Mouse (Mus musculus): ENCODE measurements at regions not wholly inside any gene's neighbourhood (a gene's known extent, or its start where the extent isn't known, plus 50 kb on each side); places are given as distances from the start of the nearest gene placed in this dataset.

- Histone ChIP-seq H3K36me3 (replicated peaks; ENCODE audit: control insufficient read depth, insufficient read depth, low read length) (no peaks in the 10 kb centered on the region), H3K9me3 (replicated peaks; ENCODE audit: control insufficient read depth, low read length) (no peaks in the 10 kb centered on the region), H3K27me3 (ENCODE audit: control insufficient read depth, insufficient read depth, low read length) (no peaks in the 10 kb centered on the region), H3K4me3 (ENCODE audit: low read depth, low read length) (no peak overlapping the region), H3K9ac (replicated peaks; ENCODE audit: low read depth, low read length) (no peak overlapping the region), H3K4me1 (ENCODE audit: control insufficient read depth, insufficient read depth) (0 out of 2 replicates have a peak, but pooled peaks cover 10% of the 10 kb centered on the region), H3K4me2 (ENCODE audit: low read depth, low read length) (no peak overlapping the region), H3K27ac (ENCODE audit: low read depth) (no peak overlapping the region)
- no peak for TF ChIP-seq EP300 (IDR thresholded peaks at IDR 0.05; ENCODE audit: low read depth)
- TF ChIP-seq CTCF (IDR thresholded peaks at IDR 0.05; ENCODE audit: low read depth): no peak
- ATAC-seq (ENCODE audit: insufficient read depth, low read depth) (no peak), DNase-seq (ENCODE audit: low spot score) (no peak)
- whole genome bisulfite sequencing: 52% methylated on average over 16 of the region's 16 CpGs
Measured at GRCm38 (mm10) chr14:86489044-86489816, 651.8 kb downstream of the Diaph3 start.

- TF ChIP-seq EP300 (IDR thresholded peaks at IDR 0.05; ENCODE audit: low read depth) (no peak), CTCF (IDR thresholded peaks at IDR 0.05; ENCODE audit: low read depth) (no peak)
Measured at GRCm38 (mm10) chr14:86487285-86487897, 653.6 kb downstream of the Diaph3 start.

GRCm38 (mm10) chr14:86484247-86484646, 656.8 kb downstream of the Diaph3 start:
- H3K36me3 ChIP-seq (replicated peaks; ENCODE audit: control insufficient read depth, insufficient read depth, low read length): no peaks in the 10 kb centered on the region
- TF ChIP-seq CTCF (IDR thresholded peaks at IDR 0.05; ENCODE audit: low read depth) (no peak), EP300 (IDR thresholded peaks at IDR 0.05; ENCODE audit: low read depth) (no peak)
- no peak overlapping the region for H3K4me2 ChIP-seq (ENCODE audit: low read depth, low read length)
- 51% methylated on average over 5 of the region's 5 CpGs for whole genome bisulfite sequencing
- no peaks in the 10 kb centered on the region for H3K9me3 ChIP-seq (replicated peaks; ENCODE audit: control insufficient read depth, low read length)
- no peak for ATAC-seq (ENCODE audit: insufficient read depth, low read depth)
- H3K27me3 ChIP-seq (ENCODE audit: control insufficient read depth, insufficient read depth, low read length): no peaks in the 10 kb centered on the region
- H3K4me3 ChIP-seq (ENCODE audit: low read depth, low read length): no peak overlapping the region
- H3K4me1 ChIP-seq (ENCODE audit: control insufficient read depth, insufficient read depth): 0 out of 2 replicates have a peak, but pooled peaks cover 6% of the 10 kb centered on the region
- no peak for DNase-seq (ENCODE audit: low spot score)
- no peak overlapping the region for H3K27ac ChIP-seq (ENCODE audit: low read depth)
- no peak overlapping the region for H3K9ac ChIP-seq (replicated peaks; ENCODE audit: low read depth, low read length)

More at GRCm38 (mm10) chr14:86487285-86487897, 653.6 kb downstream of the Diaph3 start:
- WGBS: 68% methylated on average over 8 of the region's 8 CpGs
- Histone ChIP-seq H3K36me3 (replicated peaks; ENCODE audit: control insufficient read depth, insufficient read depth, low read length) (no peaks in the 10 kb centered on the region), H3K9me3 (replicated peaks; ENCODE audit: control insufficient read depth, low read length) (no peaks in the 10 kb centered on the region), H3K4me3 (ENCODE audit: low read depth, low read length) (no peak overlapping the region), H3K27ac (ENCODE audit: low read depth) (no peak overlapping the region), H3K9ac (replicated peaks; ENCODE audit: low read depth, low read length) (no peak overlapping the region), H3K27me3 (ENCODE audit: control insufficient read depth, insufficient read depth, low read length) (no peaks in the 10 kb centered on the region), H3K4me2 (ENCODE audit: low read depth, low read length) (no peak overlapping the region), H3K4me1 (ENCODE audit: control insufficient read depth, insufficient read depth) (0 out of 2 replicates have a peak, but pooled peaks cover 13% of the 10 kb centered on the region)
- ATAC-seq (ENCODE audit: insufficient read depth, low read depth) (no peak), DNase-seq (ENCODE audit: low spot score) (no peak)

GRCm38 (mm10) chr14:86473604-86474003, 667.4 kb downstream of the Diaph3 start:
- Histone ChIP-seq H3K4me3 (ENCODE audit: low read depth, low read length) (no peak overlapping the region), H3K27me3 (ENCODE audit: control insufficient read depth, insufficient read depth, low read length) (no peaks in the 10 kb centered on the region), H3K36me3 (replicated peaks; ENCODE audit: control insufficient read depth, insufficient read depth, low read length) (no peaks in the 10 kb centered on the region), H3K9ac (replicated peaks; ENCODE audit: low read depth, low read length) (no peak overlapping the region), H3K27ac (ENCODE audit: low read depth) (no peak overlapping the region), H3K9me3 (replicated peaks; ENCODE audit: control insufficient read depth, low read length) (no peaks in the 10 kb centered on the region), H3K4me2 (ENCODE audit: low read depth, low read length) (no peak overlapping the region), H3K4me1 (ENCODE audit: control insufficient read depth, insufficient read depth) (peaks cover 11% of the 10 kb centered on the region; the same call in 1 of the 2 replicates)
- 90% methylated on average over 1 of the region's 1 CpGs for WGBS
- TF ChIP-seq CTCF (IDR thresholded peaks at IDR 0.05; ENCODE audit: low read depth): no peak
- TF ChIP-seq EP300 (IDR thresholded peaks at IDR 0.05; ENCODE audit: low read depth): no peak
- ATAC-seq (ENCODE audit: insufficient read depth, low read depth) (no peak), DNase-seq (ENCODE audit: low spot score) (no peak)

GRCm38 (mm10) chr14:86470462-86470861, 670.6 kb downstream of the Diaph3 start:
- 13% methylated on average over 4 of the region's 4 CpGs for WGBS
- Histone ChIP-seq H3K4me2 (ENCODE audit: low read depth, low read length) (no peak overlapping the region), H3K36me3 (replicated peaks; ENCODE audit: control insufficient read depth, insufficient read depth, low read length) (no peaks in the 10 kb centered on the region)

More at GRCm38 (mm10) chr14:86470462-86470861, 670.6 kb downstream of the Diaph3 start:
- no peak overlapping the region for H3K9ac ChIP-seq (replicated peaks; ENCODE audit: low read depth, low read length)
- no peak for TF ChIP-seq EP300 (IDR thresholded peaks at IDR 0.05; ENCODE audit: low read depth)
- TF ChIP-seq CTCF (IDR thresholded peaks at IDR 0.05; ENCODE audit: low read depth): no peak
- H3K27ac ChIP-seq (ENCODE audit: low read depth): peak overlapping the region; percentile 27
- H3K4me1 ChIP-seq (ENCODE audit: control insufficient read depth, insufficient read depth): peaks cover 22% of the 10 kb centered on the region; the same call in 1 of the 2 replicates
- no peaks in the 10 kb centered on the region for H3K27me3 ChIP-seq (ENCODE audit: control insufficient read depth, insufficient read depth, low read length)
- no peak overlapping the region for H3K4me3 ChIP-seq (ENCODE audit: low read depth, low read length)
- no peak for ATAC-seq (ENCODE audit: insufficient read depth, low read depth)
- DNase-seq (ENCODE audit: low spot score): no peak
- no peaks in the 10 kb centered on the region for H3K9me3 ChIP-seq (replicated peaks; ENCODE audit: control insufficient read depth, low read length)
